Mouse (Mus musculus): Measurements from ENCODE around the gene Smtnl1.

Smtnl1 gene

GRCm38 (mm10) chr2:84822552-84822951, at the start of gene Smtnl1:
Gene Smtnl1, minus strand, starts transcription at chr2:84822652.
- DNase-seq (ENCODE audit: low spot score in 2 of 2), result no peak

- DNase-seq (ENCODE audit: low spot score in 2 of 2), result no peak
Measured at GRCm38 (mm10) chr2:84870623-84871160, 48.2 kb upstream of the Smtnl1 start.

GRCm38 (mm10) chr2:84868977-84869376, 46.5 kb upstream of the Smtnl1 start:
- no peak for DNase-seq (ENCODE audit: low spot score in 2 of 2)

DNA sequence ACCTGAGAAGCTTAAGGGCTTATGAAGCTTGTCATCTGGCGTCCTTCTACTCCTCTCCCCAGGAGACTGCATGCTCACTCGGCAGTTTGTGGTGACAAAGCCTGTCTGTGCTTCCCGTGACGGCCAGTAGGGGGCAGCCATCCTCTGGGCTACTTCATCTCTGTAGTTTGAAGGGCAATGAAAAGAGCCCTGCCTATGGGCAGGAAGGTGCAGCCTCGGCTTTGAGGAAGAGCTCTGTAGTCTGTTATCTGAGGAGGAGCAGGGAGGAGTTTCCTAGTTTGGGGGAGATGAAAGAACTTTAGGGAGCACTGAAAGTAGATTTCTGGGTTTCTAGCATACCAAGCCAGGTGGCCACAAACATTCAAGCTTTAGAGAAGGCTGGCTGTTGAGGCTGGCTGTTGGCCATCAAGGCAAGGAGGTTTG, 46.1 kb upstream of the Smtnl1 start:
- DNase-seq (ENCODE audit: low spot score in 2 of 2), result peak in 1 of 2 experiments; percentile 54

- no peak for DNase-seq (ENCODE audit: low spot score in 2 of 2)
Measured at GRCm38 (mm10) chr2:84865616-84866571, 43.4 kb upstream of the Smtnl1 start.

DNA sequence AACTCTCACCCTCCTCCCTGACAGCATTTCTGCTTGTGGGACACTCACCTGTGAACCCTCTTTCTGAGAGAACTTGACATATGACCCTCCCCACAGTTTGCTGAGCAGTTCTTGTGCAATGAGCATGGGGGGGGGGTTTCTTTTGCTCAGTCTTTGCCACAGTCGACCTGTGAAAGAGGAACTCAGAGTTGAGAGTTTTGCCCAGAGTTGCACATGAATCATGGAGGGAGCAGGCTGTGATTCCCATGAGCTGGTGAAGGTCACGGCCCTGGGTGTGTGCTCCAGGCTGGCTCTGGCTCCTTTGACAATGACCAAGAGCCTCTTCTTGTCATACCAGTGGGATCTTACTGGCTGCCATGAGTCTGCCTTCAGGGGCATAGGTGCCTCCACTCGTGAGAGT, 39.8 kb upstream of the Smtnl1 start:
- no peak for DNase-seq (ENCODE audit: low spot score in 2 of 2)

DNA sequence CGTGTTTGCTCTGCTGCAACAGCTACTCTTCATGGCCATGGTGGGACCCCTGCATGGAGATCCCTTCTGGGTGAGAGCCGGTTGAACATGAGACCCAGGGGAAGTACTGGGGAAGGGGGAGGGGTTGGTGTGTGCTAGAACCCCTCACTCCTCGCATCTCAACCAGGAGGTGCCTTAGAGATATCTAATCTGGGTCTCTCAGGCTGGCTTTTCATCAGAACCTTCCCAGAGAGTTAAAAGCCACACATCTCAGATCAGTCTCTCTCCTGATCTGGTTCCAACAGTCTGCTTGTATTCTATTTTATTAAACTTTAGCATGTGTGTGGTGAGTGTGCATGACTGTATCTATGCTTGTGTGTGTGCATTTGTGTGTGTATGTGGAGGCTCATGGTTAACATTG, 39.0 kb upstream of the Smtnl1 start:
- DNase-seq (ENCODE audit: low spot score in 2 of 2), result no peak

DNA sequence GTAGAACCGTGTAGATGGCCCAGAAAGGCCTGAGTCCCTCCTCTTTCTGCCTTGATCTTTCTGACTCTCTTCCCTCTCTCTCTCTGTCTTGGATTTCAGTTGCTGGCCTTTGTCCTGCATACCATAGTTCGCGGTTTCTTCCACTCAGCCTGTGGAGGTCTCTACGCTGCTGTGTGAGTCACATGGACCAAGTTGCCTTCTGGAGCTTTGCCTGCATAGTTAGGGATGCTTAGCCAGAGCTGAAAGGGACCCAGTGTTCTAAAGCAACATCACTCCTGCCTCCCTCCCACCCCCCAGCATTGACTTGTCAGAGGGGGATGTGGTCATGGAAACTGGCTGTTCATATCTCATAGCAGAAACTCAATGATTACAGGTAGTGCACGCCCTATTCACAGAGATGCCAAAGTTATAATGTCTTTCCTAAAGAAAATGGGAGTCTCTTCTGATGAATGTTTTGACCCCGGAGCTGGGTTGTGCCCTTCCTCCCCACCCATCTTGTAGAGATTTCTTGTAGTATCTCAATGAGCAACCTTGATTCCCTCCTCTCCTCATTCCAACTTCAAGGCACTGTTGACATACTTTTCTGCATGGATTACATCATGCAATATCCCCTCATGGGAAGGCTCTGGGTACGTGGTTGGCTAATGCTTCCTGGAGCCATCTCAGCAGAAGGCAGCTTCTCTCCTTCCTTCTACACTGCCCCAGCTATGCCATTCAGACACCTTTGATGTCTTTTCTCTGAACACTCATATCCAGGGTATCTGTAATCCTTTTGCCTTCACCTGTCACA, 37.7 kb upstream of the Smtnl1 start:
- no peak for DNase-seq (ENCODE audit: low spot score in 2 of 2)

DNA sequence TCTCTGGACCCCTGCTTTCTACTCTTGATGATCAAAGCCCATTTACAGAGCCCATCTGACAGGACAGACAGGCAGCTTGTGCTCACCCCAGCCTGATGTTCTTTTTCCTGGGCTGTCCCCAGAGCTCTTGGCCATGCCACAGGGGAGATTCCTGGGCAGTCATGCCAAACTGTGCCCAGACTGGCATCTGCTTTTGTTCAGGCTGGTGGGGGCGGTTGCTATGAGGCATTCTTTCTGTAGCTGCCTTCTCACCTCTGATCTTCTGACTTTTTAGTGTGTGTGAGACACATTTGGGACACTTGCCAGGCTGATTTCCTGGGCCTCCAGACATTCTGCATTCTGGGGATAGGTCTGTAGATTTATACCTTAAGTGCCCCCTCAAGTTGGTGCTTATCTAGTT, 36.1 kb upstream of the Smtnl1 start:
- no peak for DNase-seq (ENCODE audit: low spot score in 2 of 2)

GRCm38 (mm10) chr2:84855732-84856131, 33.3 kb upstream of the Smtnl1 start:
- peak in 1 of 2 experiments; percentile 56 for DNase-seq (ENCODE audit: low spot score in 2 of 2)

DNA sequence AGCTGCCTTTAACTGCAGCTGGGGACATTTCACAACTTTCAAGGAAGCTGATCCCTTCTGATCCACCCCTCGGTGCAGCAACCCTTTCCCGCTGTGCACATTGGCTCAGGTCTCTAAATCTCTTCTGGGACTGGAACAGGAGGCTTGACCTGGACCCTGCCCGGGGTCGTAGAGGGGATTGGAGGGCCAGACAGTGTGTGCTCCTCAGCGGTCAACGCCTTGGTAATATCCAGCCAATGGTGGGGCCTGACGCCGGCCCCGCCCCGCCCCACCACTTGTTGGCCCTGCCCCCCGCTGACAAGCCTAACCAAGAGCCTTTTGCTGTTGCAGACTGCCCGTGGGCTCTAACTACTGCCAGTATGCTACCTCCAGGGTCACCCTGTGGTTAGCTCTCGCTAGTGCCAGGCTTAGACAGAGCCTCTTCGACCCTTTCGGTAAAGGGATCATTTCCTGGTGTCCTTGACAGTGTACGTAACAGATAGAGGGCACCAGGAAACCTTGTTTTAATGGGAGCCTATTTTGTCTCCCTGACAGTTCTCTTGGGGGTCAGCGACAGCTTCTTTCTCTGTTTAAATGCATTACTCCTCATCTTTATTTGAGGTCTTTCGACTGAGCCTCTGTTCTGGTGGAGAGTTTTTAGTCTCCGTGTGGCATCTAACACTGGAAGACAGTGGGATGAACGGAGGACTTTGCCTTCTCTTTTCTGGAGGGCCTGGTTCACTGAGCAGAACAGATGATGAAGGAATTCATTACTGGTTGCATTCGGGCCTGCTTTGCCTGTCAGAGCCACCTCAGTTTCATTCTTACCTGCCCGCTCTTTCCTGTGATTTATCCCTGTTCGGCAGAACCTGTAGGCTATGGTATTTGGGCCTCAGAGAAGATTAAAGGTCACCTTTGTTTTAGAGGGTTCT, 28.9 kb upstream of the Smtnl1 start:
- peak in 1 of 2 experiments; percentile 81 for DNase-seq (ENCODE audit: low spot score in 2 of 2)

DNA sequence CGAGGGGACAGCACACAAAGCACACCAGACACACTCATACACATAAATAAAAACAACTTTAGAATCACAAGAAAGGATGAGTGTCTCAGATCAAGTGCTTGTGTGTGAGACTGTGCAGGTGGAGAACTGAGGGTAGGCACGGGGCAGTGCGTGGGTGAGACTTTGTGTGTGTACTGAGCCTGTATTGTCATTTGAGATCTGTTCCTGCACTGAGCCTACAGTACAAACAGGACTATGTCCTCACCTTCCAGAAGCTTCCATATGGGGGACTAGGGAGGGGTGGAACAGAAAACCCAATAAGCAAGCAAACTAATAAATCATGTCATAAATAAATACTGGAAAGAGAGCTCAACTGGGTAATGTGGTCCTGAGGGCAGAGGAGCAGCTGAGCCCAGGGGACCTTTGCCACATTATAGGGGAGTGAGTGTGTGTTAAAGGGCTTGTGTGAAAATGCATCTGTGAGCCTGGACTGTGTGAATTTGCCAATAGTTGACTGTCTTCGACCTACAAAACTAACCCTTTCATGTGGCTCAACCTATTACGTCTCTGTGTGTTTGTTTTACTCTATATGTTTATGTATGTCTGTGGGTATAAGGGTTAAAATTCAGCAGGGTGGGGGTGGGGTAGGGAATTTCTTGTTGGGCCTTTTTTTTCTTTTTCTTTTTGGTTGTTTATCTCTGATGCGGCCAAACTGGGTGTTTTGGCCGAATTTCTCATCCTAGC, 28.1 kb upstream of the Smtnl1 start:
- no peak for DNase-seq (ENCODE audit: low spot score in 2 of 2)

- no peak for DNase-seq (ENCODE audit: low spot score in 2 of 2)
Measured at GRCm38 (mm10) chr2:84845226-84845625, 22.8 kb upstream of the Smtnl1 start.

- DNase-seq (ENCODE audit: low spot score in 2 of 2), result no peak
Measured at GRCm38 (mm10) chr2:84843654-84844053, 21.2 kb upstream of the Smtnl1 start.

- no peak for DNase-seq (ENCODE audit: low spot score in 2 of 2)
Measured at GRCm38 (mm10) chr2:84841905-84842304, 19.5 kb upstream of the Smtnl1 start.

GRCm38 (mm10) chr2:84840748-84841563, 18.5 kb upstream of the Smtnl1 start:
- no peak for DNase-seq (ENCODE audit: low spot score in 2 of 2)

DNA sequence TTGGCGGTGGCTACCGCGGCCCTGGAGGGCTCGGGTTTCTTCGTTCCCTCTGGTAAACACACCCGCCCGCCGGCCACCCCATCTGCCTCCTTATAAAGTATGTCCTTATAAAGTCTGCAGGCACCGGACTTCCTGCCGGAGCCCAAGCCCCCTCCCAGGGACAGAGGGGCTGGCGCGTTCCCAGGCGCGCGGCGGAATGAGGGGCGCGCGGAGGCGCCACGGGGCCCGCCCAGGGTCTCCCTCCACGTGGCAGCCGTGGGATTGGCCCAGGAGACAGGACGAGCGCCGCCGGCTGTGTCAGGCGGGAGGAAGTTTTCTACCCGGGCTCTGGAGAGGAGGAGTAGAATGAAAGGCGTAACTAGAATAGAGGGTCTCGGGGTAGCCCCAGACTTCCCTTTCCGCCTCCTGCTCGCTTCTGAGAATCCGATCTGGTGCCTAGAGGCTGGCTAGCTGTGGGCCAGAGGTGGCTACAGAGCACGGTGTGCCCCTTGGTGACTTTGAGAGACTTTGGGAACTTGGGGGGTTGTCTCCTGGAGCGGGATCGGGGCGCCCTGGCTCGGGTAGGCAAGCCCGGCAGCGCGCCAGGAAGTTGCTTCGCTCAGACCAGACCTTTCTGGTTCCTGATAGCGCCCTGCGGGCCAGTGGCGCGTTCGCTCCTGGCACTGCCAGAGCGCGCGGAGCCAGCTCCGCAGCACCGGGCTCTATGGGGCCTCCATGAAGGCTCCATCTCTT, 17.7 kb upstream of the Smtnl1 start:
- peak; percentile 41 to 59 for DNase-seq (ENCODE audit: low spot score in 2 of 2)

DNA sequence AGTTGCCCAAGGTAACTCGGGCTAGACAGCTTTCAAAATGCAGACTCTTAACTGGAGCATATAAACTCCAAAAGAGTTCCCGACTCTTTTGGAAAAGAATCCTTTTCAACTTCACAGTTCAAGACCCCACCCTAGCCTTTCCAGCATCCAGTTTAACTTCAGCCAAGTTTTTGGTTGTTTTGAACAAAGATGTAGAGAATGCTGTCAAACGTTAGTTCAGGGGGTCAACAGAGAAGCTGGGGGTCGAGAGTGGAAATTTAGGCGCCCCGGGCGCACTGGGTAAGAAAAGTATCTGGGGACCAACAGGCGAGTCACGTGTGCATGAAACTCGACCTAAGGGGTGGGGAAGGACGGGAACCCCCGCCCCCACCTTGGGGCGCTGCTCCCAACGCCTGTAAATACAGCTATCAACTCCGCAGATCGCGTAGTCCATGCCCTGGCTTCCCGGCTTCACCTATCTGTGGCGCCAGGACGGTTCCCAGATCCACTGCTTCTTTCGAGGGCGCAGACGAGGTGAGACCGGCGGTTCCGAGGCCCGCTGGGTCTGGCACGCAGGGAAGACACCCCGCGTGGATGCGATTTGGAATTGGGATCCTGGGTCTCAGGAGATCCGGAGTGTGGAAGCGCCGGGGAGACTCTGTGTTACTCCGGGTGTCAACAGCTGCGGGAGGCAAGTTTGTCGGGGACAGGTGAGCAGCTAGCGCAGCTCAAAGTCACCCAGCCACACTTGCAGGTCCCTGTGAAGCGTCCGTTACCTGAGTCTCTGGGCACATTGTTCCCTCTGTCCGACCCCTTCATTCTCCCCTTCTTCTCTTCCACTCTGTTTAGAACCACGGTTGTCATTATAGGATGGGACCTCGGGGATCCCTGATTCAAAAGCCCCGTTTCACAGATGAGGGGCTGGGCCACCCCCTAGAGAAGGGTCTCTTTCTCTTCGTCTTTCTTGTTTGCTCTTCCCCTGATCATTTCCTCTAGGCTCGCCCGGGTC, 16.8 kb upstream of the Smtnl1 start:
- DNase-seq (ENCODE audit: low spot score in 2 of 2), result peak in 1 of 2 experiments; percentile 57

Data from urinary bladder, postnatal 36 days (tissue).